Mouse (Mus musculus): ENCODE measurements around the gene Scn2b. TPM values are rescaled to one million over a fixed set of nuclear protein-coding genes. Genes with fewer than 3 reads are reported as not detected.

Scn2b gene
- polyA plus RNA-seq, 1 experiment from 2014 or later, result 1.4 TPM

- Histone ChIP-seq H3K4me3 (ENCODE audit: control insufficient read depth in 1 of 2, insufficient read depth in 1 of 2, low read depth in 1 of 2, low read length in 2 of 2) (no peak overlapping the region), H3K27ac (replicated peaks in 1 of 2; ENCODE audit: control insufficient read depth in 1 of 2, insufficient read depth in 1 of 2, low read depth in 2 of 2, low read length in 2 of 2) (no peak overlapping the region), H3K36me3 (ENCODE audit: control insufficient read depth, insufficient read depth, low read length) (no peaks in the 10 kb centered on the region), H3K4me2 (ENCODE audit: low read length) (no peak overlapping the region), H3K4me1 (ENCODE audit: control insufficient read depth in 2 of 2, insufficient read depth in 2 of 2, low read length in 2 of 2) (peaks cover 10 to 17% of the 10 kb centered on the region in 2 experiments), H3K9ac (ENCODE audit: low read length) (no peak overlapping the region), H3K27me3 (ENCODE audit: control insufficient read depth, insufficient read depth, low read length) (peaks cover 7% of the 10 kb centered on the region; the same call in 1 of the 2 replicates), H3K9me3 (ENCODE audit: control insufficient read depth, low read length) (no peaks in the 10 kb centered on the region)
- 82% methylated on average over 6 of the region's 6 CpGs for whole genome bisulfite sequencing
- no peak for ATAC-seq (ENCODE audit: insufficient number of reproducible peaks, insufficient read depth, low FRiP score, low read depth)
These were observed 3.0 kb downstream of the Scn2b start for GRCm38 (mm10) chr9:45120567-45120966.

GRCm38 (mm10) chr9:45121001-45121400 lies 3.4 kb downstream of the Scn2b start:
- Histone ChIP-seq H3K27ac (replicated peaks in 1 of 2; ENCODE audit: control insufficient read depth in 1 of 2, insufficient read depth in 1 of 2, low read depth in 2 of 2, low read length in 2 of 2) (no peak overlapping the region), H3K4me1 (ENCODE audit: control insufficient read depth in 2 of 2, insufficient read depth in 2 of 2, low read length in 2 of 2) (peaks cover 10 to 17% of the 10 kb centered on the region in 2 experiments), H3K9me3 (ENCODE audit: control insufficient read depth, low read length) (no peaks in the 10 kb centered on the region), H3K36me3 (ENCODE audit: control insufficient read depth, insufficient read depth, low read length) (no peaks in the 10 kb centered on the region), H3K4me2 (ENCODE audit: low read length) (no peak overlapping the region), H3K4me3 (ENCODE audit: control insufficient read depth in 1 of 2, insufficient read depth in 1 of 2, low read depth in 1 of 2, low read length in 2 of 2) (no peak overlapping the region), H3K9ac (ENCODE audit: low read length) (no peak overlapping the region), H3K27me3 (ENCODE audit: control insufficient read depth, insufficient read depth, low read length) (peaks cover 7% of the 10 kb centered on the region; the same call in 1 of the 2 replicates)
- WGBS, result 57% methylated on average over 6 of the region's 6 CpGs
- ATAC-seq (ENCODE audit: insufficient number of reproducible peaks, insufficient read depth, low FRiP score, low read depth), result no peak

GRCm38 (mm10) chr9:45121769-45122168 lies 4.2 kb downstream of the Scn2b start:
- peak; percentile 34; the same call in 1 of the 2 replicates for ATAC-seq (ENCODE audit: insufficient number of reproducible peaks, insufficient read depth, low FRiP score, low read depth)
- Histone ChIP-seq H3K4me3 (ENCODE audit: control insufficient read depth in 1 of 2, insufficient read depth in 1 of 2, low read depth in 1 of 2, low read length in 2 of 2) (peak overlapping the region; percentile 20 to 23; a peak in 2 of 4 replicates), H3K9me3 (ENCODE audit: control insufficient read depth, low read length) (no peaks in the 10 kb centered on the region), H3K4me2 (ENCODE audit: low read length) (peak overlapping the region; percentile 55), H3K27ac (replicated peaks in 1 of 2; ENCODE audit: control insufficient read depth in 1 of 2, insufficient read depth in 1 of 2, low read depth in 2 of 2, low read length in 2 of 2) (no peak overlapping the region), H3K9ac (ENCODE audit: low read length) (no peak overlapping the region), H3K4me1 (ENCODE audit: control insufficient read depth in 2 of 2, insufficient read depth in 2 of 2, low read length in 2 of 2) (peaks cover 10 to 17% of the 10 kb centered on the region in 2 experiments), H3K36me3 (ENCODE audit: control insufficient read depth, insufficient read depth, low read length) (no peaks in the 10 kb centered on the region), H3K27me3 (ENCODE audit: control insufficient read depth, insufficient read depth, low read length) (peaks cover 8% of the 10 kb centered on the region; the same call in 1 of the 2 replicates)
- WGBS, result 5% methylated on average over 10 of the region's 10 CpGs

- Histone ChIP-seq H3K27me3 (ENCODE audit: control insufficient read depth, insufficient read depth, low read length) (peaks cover 11% of the 10 kb centered on the region; the same call in 1 of the 2 replicates), H3K9ac (ENCODE audit: low read length) (no peak overlapping the region), H3K4me2 (ENCODE audit: low read length) (peak overlapping the region; percentile 55), H3K36me3 (ENCODE audit: control insufficient read depth, insufficient read depth, low read length) (no peaks in the 10 kb centered on the region), H3K4me3 (ENCODE audit: control insufficient read depth in 1 of 2, insufficient read depth in 1 of 2, low read depth in 1 of 2, low read length in 2 of 2) (peak overlapping the region; percentile 20 to 23; a peak in 2 of 4 replicates), H3K4me1 (ENCODE audit: control insufficient read depth in 2 of 2, insufficient read depth in 2 of 2, low read length in 2 of 2) (peaks cover 10 to 17% of the 10 kb centered on the region in 2 experiments), H3K27ac (replicated peaks in 1 of 2; ENCODE audit: control insufficient read depth in 1 of 2, insufficient read depth in 1 of 2, low read depth in 2 of 2, low read length in 2 of 2) (no peak overlapping the region), H3K9me3 (ENCODE audit: control insufficient read depth, low read length) (no peaks in the 10 kb centered on the region)
- WGBS, result 14% methylated on average over 9 of the region's 9 CpGs
- no peak for ATAC-seq (ENCODE audit: insufficient number of reproducible peaks, insufficient read depth, low FRiP score, low read depth)
These were observed 4.7 kb downstream of the Scn2b start for GRCm38 (mm10) chr9:45122209-45122761.

- H3K9me3 ChIP-seq (ENCODE audit: control insufficient read depth, low read length), result no peaks in the 10 kb centered on the region
- no peak overlapping the region for H3K9ac ChIP-seq (ENCODE audit: low read length)
- WGBS, result 87% methylated on average over 14 of the region's 14 CpGs
- H3K4me1 ChIP-seq (ENCODE audit: control insufficient read depth in 2 of 2, insufficient read depth in 2 of 2, low read length in 2 of 2), result peaks cover 7 to 9% of the 10 kb centered on the region in 2 experiments; a peak in 2 of 4 replicates
- H3K36me3 ChIP-seq (ENCODE audit: control insufficient read depth, insufficient read depth, low read length), result no peaks in the 10 kb centered on the region
- H3K27me3 ChIP-seq (ENCODE audit: control insufficient read depth, insufficient read depth, low read length), result peaks cover 14% of the 10 kb centered on the region; the same call in 1 of the 2 replicates
- H3K4me2 ChIP-seq (ENCODE audit: low read length), result no peak overlapping the region
- no peak for ATAC-seq (ENCODE audit: insufficient number of reproducible peaks, insufficient read depth, low FRiP score, low read depth)
- no peak overlapping the region for H3K27ac ChIP-seq (replicated peaks in 1 of 2; ENCODE audit: control insufficient read depth in 1 of 2, insufficient read depth in 1 of 2, low read depth in 2 of 2, low read length in 2 of 2)
- H3K4me3 ChIP-seq (ENCODE audit: control insufficient read depth in 1 of 2, insufficient read depth in 1 of 2, low read depth in 1 of 2, low read length in 2 of 2), result no peak overlapping the region
These were observed 7.6 kb downstream of the Scn2b start for GRCm38 (mm10) chr9:45125211-45125610.

- 50% methylated on average over 7 of the region's 7 CpGs for WGBS
These were observed 9.4 kb downstream of the Scn2b start for GRCm38 (mm10) chr9:45126941-45127340.

GRCm38 (mm10) chr9:45130119-45130518 lies 12.5 kb downstream of the Scn2b start:
- no peaks in the 10 kb centered on the region for H3K36me3 ChIP-seq (ENCODE audit: control insufficient read depth, insufficient read depth, low read length)
- H3K4me3 ChIP-seq (ENCODE audit: control insufficient read depth in 1 of 2, insufficient read depth in 1 of 2, low read depth in 1 of 2, low read length in 2 of 2), result no peak overlapping the region
- H3K9ac ChIP-seq (ENCODE audit: low read length), result no peak overlapping the region
- WGBS, result 70% methylated on average over 3 of the region's 3 CpGs
- no peak overlapping the region for H3K4me2 ChIP-seq (ENCODE audit: low read length)
- no peak overlapping the region for H3K27ac ChIP-seq (replicated peaks in 1 of 2; ENCODE audit: control insufficient read depth in 1 of 2, insufficient read depth in 1 of 2, low read depth in 2 of 2, low read length in 2 of 2)
- H3K27me3 ChIP-seq (ENCODE audit: control insufficient read depth, insufficient read depth, low read length), result peaks cover 23% of the 10 kb centered on the region
- no peak for ATAC-seq (ENCODE audit: insufficient number of reproducible peaks, insufficient read depth, low FRiP score, low read depth)
- H3K4me1 ChIP-seq (ENCODE audit: control insufficient read depth in 2 of 2, insufficient read depth in 2 of 2, low read length in 2 of 2), result no peaks in the 10 kb centered on the region; a peak in 1 of 4 replicates
- H3K9me3 ChIP-seq (ENCODE audit: control insufficient read depth, low read length), result no peaks in the 10 kb centered on the region

More at GRCm38 (mm10) chr9:45126941-45127340, 9.4 kb downstream of the Scn2b start:
- Histone ChIP-seq H3K9ac (ENCODE audit: low read length) (no peak overlapping the region), H3K4me3 (ENCODE audit: control insufficient read depth in 1 of 2, insufficient read depth in 1 of 2, low read depth in 1 of 2, low read length in 2 of 2) (no peak overlapping the region), H3K4me1 (ENCODE audit: control insufficient read depth in 2 of 2, insufficient read depth in 2 of 2, low read length in 2 of 2) (peaks cover 6 to 7% of the 10 kb centered on the region in 2 experiments; a peak in 2 of 4 replicates), H3K27me3 (ENCODE audit: control insufficient read depth, insufficient read depth, low read length) (peaks cover 10% of the 10 kb centered on the region), H3K4me2 (ENCODE audit: low read length) (no peak overlapping the region), H3K9me3 (ENCODE audit: control insufficient read depth, low read length) (no peaks in the 10 kb centered on the region), H3K36me3 (ENCODE audit: control insufficient read depth, insufficient read depth, low read length) (no peaks in the 10 kb centered on the region), H3K27ac (replicated peaks in 1 of 2; ENCODE audit: control insufficient read depth in 1 of 2, insufficient read depth in 1 of 2, low read depth in 2 of 2, low read length in 2 of 2) (no peak overlapping the region)
- no peak for ATAC-seq (ENCODE audit: insufficient number of reproducible peaks, insufficient read depth, low FRiP score, low read depth)
